Mouse (Mus musculus): ENCODE data around the gene Rapgef4. TPM values are rescaled to one million over a fixed set of nuclear protein-coding genes. Genes with fewer than 3 reads are reported as not detected.

Gene Rapgef4
- total RNA-seq, 2 experiments from 2014 or later, result 0.88 to 0.98 TPM

DNA sequence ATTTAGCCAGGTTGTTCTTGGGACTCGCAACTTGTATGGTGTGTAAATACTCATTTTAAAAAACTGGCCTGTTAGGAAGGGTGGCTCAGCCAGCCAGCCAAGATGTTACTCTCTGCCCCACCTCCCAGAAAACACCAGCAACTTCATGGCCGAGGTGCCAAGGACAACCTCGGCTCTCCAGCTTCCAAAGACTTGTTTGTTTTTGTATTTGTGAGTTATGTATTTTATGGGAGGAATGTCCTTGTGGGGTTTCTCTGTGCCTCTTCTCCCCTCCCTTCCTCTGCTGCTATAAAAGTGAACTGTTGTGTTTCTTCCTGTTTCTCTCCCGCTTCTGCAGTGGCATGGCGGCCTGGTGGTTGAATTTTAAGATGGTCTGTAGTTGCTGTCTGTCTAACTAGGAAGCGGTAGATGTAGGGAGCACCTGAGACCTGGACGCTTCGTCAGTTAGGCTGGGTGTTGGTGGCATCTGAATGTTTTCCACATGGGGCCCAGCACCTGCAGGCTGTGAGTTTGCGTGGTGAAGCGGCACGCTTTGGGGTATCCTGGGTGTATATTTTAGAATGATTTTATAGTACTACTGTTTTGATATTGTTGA is 164.3 kb downstream of the Rapgef4 start:
- ATAC-seq (ENCODE audit: poor library complexity, severe bottlenecking), result peak; percentile 32; the same call in 1 of the 2 replicates

GRCm38 (mm10) chr2:72146061-72146460 is 165.0 kb downstream of the Rapgef4 start:
- no peak for ATAC-seq (ENCODE audit: poor library complexity, severe bottlenecking)

- no peak for ATAC-seq (ENCODE audit: poor library complexity, severe bottlenecking)
These were observed 166.2 kb downstream of the Rapgef4 start for GRCm38 (mm10) chr2:72147246-72147645.

GRCm38 (mm10) chr2:72147695-72148094 is 166.7 kb downstream of the Rapgef4 start:
- ATAC-seq (ENCODE audit: poor library complexity, severe bottlenecking), result no peak

GRCm38 (mm10) chr2:72148647-72149046 is 167.6 kb downstream of the Rapgef4 start:
- ATAC-seq (ENCODE audit: poor library complexity, severe bottlenecking), result no peak

GRCm38 (mm10) chr2:72149059-72149458 is 168.0 kb downstream of the Rapgef4 start:
- no peak for ATAC-seq (ENCODE audit: poor library complexity, severe bottlenecking)

DNA sequence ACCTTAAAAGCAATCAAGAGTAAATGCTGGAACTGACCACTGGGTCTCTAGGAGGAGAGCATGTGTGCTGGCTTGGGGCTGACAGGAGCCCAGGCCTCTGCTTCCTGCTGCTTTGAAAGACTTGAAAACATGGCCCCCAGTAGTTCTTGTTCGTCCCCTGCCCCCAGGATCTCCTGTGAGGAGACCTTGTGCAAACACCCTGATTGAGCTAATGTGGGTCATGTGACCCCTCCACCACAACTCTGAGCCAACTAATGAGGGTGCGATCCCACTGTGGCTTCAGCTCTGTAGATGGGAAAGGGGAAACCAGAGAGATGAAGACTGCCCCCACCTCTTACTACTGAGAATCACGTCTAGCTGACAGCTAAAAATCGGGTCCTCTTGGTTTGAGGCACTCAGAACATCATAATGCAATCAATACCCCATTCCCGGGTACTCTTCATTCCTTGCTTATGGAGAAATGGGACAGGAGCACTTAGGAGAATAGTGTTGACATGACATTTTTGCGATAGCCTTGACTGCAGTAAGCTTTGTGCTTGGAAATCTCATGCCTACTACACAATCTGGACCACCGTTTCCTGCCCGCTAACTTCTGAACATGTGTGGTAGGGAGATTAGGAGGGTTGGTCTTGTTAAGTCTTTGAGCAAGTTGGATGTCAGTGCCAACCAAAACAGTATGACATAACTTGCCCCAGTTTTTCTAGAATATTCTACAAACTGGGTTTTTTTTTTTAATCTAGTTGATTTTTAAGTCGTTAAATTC is 170.9 kb downstream of the Rapgef4 start:
- no peak for ATAC-seq (ENCODE audit: poor library complexity, severe bottlenecking)

- ATAC-seq (ENCODE audit: poor library complexity, severe bottlenecking), result no peak
These were observed 171.7 kb downstream of the Rapgef4 start for GRCm38 (mm10) chr2:72152746-72153145.

GRCm38 (mm10) chr2:72153851-72154250 is 172.8 kb downstream of the Rapgef4 start:
- no peak for ATAC-seq (ENCODE audit: poor library complexity, severe bottlenecking)

DNA sequence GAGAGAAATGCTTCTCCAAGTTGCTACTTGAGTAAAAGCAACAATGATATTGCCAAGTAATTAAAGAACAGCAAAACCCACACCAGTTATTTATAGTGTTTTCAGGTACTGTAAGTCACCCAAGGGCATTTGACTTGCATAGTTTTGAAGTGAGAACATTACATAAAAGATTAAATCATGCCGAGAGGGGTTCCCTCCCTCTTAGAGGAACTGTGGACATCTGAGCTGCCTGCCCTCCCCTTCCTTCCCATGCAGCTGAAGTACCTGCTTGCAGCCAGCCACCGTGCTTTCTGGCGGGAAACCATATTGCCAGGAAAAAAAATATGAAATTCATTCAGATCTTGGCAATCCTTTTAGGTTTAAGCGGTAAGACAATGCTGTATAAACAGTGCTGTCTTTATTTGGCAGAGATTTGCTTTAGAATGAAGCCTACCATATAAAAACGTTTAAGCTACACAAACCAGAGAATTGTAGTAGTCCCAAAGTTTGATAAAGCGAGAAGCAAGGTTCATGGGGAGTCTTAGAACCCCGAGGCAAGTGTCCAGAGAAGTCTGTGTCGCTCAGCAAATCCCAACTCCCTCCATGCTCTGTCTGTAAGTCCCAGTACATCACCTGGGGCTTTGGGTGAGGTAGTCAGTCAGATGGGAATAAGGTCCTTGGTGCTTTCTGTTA is 174.2 kb downstream of the Rapgef4 start:
- ATAC-seq (ENCODE audit: poor library complexity, severe bottlenecking), result no peak

GRCm38 (mm10) chr2:72156484-72156883 is 175.4 kb downstream of the Rapgef4 start:
- ATAC-seq (ENCODE audit: poor library complexity, severe bottlenecking), result no peak

GRCm38 (mm10) chr2:72157561-72157960 is 176.5 kb downstream of the Rapgef4 start:
- ATAC-seq (ENCODE audit: poor library complexity, severe bottlenecking), result 0 out of 2 replicates have a peak, but pooled peaks have one; percentile 15

DNA sequence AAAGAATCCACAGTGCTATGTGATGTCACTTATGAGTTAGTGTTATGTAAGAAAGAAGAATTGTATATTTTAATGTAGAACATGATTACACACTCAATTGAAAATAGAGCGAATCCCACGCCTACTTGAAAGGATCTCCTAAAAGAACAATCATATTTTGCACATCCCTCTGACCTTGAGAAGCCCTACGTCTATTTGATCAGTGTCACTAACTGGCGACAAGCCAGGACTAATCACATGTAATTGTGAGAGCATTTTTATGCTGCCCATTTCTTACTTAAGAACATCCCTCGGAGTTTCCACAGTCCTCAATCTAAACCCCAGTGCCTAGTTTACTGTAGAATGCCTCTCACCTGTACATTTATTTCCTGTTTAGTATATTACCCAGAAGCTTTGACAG is 177.0 kb downstream of the Rapgef4 start:
- ATAC-seq (ENCODE audit: poor library complexity, severe bottlenecking), result no peak

DNA sequence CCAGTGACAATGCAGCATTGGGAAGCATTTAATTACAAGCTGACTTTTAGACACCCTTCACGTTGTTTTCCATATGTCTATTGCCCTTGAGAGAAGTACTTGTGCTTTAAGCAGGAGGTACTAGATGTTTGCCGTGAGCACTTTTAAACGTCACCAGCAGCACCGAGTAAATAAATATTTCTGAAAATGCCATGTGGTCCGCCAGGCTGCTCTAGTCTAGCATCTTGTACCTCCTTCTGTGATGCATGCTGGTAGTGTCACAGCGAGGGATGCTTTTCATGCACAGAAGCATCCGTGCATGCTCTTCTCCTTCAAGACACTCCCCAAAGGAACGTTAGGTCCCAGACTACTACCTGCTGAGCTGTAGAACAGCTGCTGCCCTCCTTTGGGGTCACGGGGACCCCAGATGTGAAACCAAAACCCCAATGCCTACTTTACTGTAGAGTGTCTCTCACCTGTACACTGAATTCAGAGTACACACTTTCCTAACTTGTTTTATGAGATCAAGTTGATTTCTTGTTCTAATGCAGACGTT is 177.7 kb downstream of the Rapgef4 start:
- no peak for ATAC-seq (ENCODE audit: poor library complexity, severe bottlenecking)

GRCm38 (mm10) chr2:72159281-72159680 is 178.2 kb downstream of the Rapgef4 start:
- no peak for ATAC-seq (ENCODE audit: poor library complexity, severe bottlenecking)

- no peak for ATAC-seq (ENCODE audit: poor library complexity, severe bottlenecking)
These were observed 184.3 kb downstream of the Rapgef4 start for GRCm38 (mm10) chr2:72165136-72165854.

GRCm38 (mm10) chr2:72169451-72170100 is 188.5 kb downstream of the Rapgef4 start:
- ATAC-seq (ENCODE audit: poor library complexity, severe bottlenecking), result no peak

GRCm38 (mm10) chr2:72170546-72170945 is 189.5 kb downstream of the Rapgef4 start:
- peak; percentile 98 for ATAC-seq (ENCODE audit: poor library complexity, severe bottlenecking)

DNA sequence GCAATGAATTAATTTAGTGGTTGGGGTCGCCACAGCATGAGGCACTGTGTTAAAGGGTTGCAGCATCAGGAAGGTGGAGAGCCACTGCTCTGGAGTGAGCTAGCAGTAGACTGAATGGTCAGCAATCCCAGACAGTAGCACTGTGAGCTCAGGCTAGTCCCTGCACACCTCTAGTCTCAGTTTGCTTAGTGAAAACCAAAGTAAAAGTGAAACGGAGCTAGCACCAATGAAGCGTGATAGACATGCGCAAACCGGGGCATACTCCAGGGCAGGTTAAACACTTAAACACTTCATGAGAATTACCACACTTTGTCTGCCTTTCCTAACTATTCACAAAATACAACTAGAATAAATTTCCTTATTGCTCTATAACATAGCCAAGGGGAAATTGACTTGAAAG is 190.2 kb downstream of the Rapgef4 start:
- ATAC-seq (ENCODE audit: poor library complexity, severe bottlenecking), result no peak

DNA sequence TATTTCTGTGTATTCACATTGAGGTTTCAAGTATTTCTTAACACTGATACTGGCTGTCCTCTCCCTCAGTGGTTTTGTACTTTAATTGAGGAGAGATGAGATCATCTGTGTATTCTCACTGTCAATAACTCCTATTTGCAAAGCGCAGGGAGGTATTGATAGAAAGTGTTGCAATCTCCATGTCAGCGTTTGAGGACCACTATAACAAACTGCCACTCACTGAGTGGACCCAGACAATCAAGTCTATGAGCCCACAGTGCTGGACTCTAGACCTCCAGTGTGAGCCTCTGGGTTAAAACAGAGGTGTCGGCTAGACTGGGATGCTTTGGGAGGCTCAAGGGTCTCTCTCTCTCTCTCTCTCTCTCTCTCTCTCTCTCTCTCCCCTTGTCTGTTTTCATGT is 192.0 kb downstream of the Rapgef4 start:
- ATAC-seq (ENCODE audit: poor library complexity, severe bottlenecking), result no peak

Measured in megakaryocyte, adult 5-6 weeks (primary cell).